Mouse (Mus musculus): ENCODE results near the gene Wnk4. TPM values are rescaled to one million over a fixed set of nuclear protein-coding genes. Genes with fewer than 3 reads are reported as not detected.
"Not testable (repeated sequence)": the region's sequence is repeated elsewhere in the genome, so short reads cannot be mapped to it uniquely, and the experiment has no call there.

Wnk4 gene
- total RNA-seq, 2 experiments from 2014 or later = 4.1 to 4.6 TPM

GRCm38 (mm10) chr11:101314567-101314966, 54.2 kb downstream of the Wnk4 start:
- no peak for DNase-seq (ENCODE audit: low spot score in 2 of 2)

DNA sequence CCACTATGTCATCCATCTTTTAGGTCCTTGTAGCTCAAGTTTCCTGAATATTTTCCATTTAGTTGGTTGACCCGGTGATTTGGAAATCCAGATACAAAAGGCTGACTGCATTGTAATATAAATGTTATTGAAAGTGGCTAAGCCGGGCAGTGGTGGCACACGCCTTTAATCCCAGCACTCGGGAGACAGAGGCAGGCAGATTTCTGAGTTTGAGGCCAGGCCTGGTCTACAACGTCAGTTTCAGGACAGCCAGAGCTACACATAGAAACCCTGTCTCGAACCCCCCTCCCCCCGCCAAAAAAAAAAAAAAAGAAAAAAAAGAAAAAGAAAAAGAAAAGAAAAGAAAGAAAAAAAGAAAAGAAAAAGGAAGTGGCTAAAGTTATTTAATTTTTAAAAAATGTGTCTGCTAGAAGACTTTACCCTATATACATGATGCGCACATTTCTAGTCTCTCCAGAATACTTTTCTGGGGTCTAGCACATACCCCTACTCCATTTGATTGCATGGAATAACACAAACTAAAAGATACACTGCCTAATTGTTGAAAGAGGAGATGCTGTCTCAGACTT, 54.8 kb downstream of the Wnk4 start:
- no peak for DNase-seq (ENCODE audit: low spot score in 2 of 2)

DNA sequence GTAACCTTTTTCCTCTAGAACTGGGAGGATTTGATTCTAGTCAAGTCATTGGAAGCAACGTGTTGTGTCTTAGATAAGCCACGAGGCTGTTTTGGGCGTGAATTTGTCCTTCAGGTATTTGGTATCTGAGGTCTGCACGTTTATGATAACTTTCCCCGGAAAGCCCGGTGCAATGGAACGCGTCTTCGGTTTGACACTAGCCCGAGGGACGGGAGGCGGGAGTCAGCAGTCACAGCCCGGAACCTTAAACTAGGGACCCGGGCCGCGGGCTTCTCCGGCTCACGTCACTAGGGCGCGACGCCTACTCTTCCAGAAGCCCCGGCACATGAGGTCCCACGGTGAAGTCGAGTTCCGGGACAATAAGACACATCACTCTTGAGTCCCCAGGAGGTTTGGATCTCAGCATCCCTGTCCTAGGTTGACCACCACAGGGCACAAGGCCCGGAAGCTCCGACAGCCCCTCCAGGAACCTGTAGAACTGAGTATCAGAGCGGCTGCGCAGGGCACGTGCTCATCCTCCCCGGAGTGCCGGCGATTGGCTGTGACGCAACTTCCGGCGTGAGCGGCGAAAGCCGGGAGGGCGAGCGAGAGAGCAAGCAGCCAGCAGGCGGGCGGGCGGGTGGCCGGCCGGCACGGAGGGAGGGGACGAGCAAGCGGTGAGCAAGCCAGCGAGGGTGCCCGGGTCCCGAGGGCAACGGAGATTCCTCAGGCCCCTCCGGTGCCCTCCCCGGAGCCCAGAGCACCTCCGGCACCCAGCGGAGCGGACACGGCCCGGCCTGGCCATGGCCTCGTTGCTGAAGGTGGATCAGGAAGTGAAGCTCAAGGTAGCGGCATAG, 55.5 kb downstream of the Wnk4 start, which contains the start of gene Psme3:
TSS of gene Psme3 (plus strand) at position 549 of the 836 bp plus-strand sequence.
- DNase-seq (ENCODE audit: low spot score in 2 of 2) = peak; percentile 92 to 94

- peak; percentile 28 to 38 for DNase-seq (ENCODE audit: low spot score in 2 of 2)
These were observed 56.1 kb downstream of the Wnk4 start for GRCm38 (mm10) chr11:101316501-101316917.

DNA sequence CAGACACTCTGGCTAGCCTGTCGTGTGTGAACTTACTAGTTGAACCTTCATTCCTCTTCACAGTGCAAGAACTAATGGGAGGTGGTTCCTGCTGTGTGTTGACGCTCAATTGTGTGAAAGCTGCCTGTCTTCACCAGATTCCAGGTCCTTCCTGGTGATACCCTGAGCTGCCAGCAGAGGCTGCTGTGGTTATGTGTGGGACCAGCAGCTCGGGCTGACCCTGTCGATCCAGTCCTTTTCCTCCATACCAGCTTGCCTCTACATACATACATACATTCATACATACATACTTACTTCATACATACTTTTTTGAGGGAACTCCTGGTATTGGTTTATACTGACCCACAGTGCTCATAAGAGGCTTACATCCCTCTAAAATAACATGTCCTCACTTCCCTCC, 63.2 kb downstream of the Wnk4 start:
- DNase-seq (ENCODE audit: low spot score in 2 of 2) = peak; percentile 50 to 71

GRCm38 (mm10) chr11:101324763-101325162, 64.4 kb downstream of the Wnk4 start, which contains the start of gene Aoc2:
TSS of gene Aoc2 (plus strand) at chr11:101325063.
- no peak for DNase-seq (ENCODE audit: low spot score in 2 of 2)

DNA sequence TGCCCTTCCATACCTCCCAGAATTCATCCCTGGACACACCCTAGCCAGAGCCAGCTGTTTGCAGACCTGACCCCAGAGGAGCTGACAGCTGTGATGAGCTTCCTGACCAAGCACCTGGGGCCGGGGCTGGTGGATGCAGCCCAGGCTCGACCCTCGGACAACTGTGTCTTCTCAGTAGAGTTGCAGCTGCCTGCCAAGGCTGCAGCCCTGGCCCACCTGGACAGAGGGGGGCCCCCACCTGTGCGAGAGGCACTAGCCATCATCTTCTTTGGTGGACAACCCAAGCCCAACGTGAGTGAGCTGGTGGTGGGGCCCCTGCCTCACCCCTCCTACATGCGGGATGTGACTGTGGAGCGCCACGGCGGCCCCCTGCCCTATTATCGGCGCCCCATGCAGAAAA, 64.8 kb downstream of the Wnk4 start:
- not testable (repeated sequence) for DNase-seq (ENCODE audit: low spot score in 2 of 2)

- DNase-seq (ENCODE audit: low spot score in 2 of 2) = no peak
These were observed 65.8 kb downstream of the Wnk4 start for GRCm38 (mm10) chr11:101326147-101326546.

Other genes with a start within 250 kb of the Wnk4 start
- gene Naglu, start 190.6 kb upstream of the Wnk4 start, total RNA-seq (2021) = 10 to 100 TPM; 25.8 to 39.0 TPM
- 1 to 10 TPM; 1.2 to 2.0 TPM for gene Hsd17b1, start 182.2 kb upstream of the Wnk4 start, total RNA-seq (2021)
- 10 to 100 TPM; 84.4 to 94.1 TPM for gene Coasy, start 178.0 kb upstream of the Wnk4 start, total RNA-seq (2021)
- gene Mlx, start 173.3 kb upstream of the Wnk4 start, total RNA-seq (2021) = 10 to 100 TPM; 46.5 to 61.8 TPM
- 1 to 10 TPM; 2.8 to 3.8 TPM for gene Psmc3ip, start 165.1 kb upstream of the Wnk4 start, total RNA-seq (2021)
- 10 to 100 TPM; 50.3 to 57.4 TPM for gene Retreg3, start 140.7 kb upstream of the Wnk4 start, total RNA-seq (2021)
- 10 to 100 TPM; 32.9 to 37.0 TPM for gene Tubg1, start 140.6 kb upstream of the Wnk4 start, total RNA-seq (2021)
- gene Tubg2, start 104.7 kb upstream of the Wnk4 start, total RNA-seq (2021) = 1 to 10 TPM; 5.9 to 6.4 TPM
- 1 to 10 TPM; 6.4 to 7.3 TPM for gene Cntnap1, start 90.0 kb upstream of the Wnk4 start, total RNA-seq (2021)
- gene Plekhh3, start 89.2 kb upstream of the Wnk4 start, total RNA-seq (2021) = 10 to 100 TPM; 24.3 to 25.6 TPM
- under 1 TPM in 1 of 2 experiments, not detected in 1; 0.51 TPM for gene Ccr10, start 85.1 kb upstream of the Wnk4 start, total RNA-seq (2021)
- 10 to 100 TPM; 29.5 to 35.6 TPM for gene Ezh1, start 34.1 kb upstream of the Wnk4 start, total RNA-seq (2021)
- 10 to 100 TPM; 38.3 to 41.4 TPM for gene Ramp2, start 14.5 kb upstream of the Wnk4 start, total RNA-seq (2021)
- 100 to 1,000 TPM in 1 of 2 experiments, 10 to 100 TPM in 1; 89.3 to 113 TPM for gene Vps25, start 6.9 kb upstream of the Wnk4 start, total RNA-seq (2021)
- under 1 TPM; 0.33 to 0.99 TPM for gene Cntd1, start 18.4 kb downstream of the Wnk4 start, total RNA-seq (2021)
- 10 to 100 TPM; 79.9 to 86.3 TPM for gene Coa3, start 18.5 kb downstream of the Wnk4 start, total RNA-seq (2021)
- 100 to 1,000 TPM; 151 to 161 TPM for gene Becn1, start 41.7 kb downstream of the Wnk4 start, total RNA-seq (2021)
- gene Psme3, start 55.6 kb downstream of the Wnk4 start, total RNA-seq (2021) = 100 to 1,000 TPM; 139 to 164 TPM
- gene Aoc2, start 64.5 kb downstream of the Wnk4 start, total RNA-seq (2021) = 1 to 10 TPM; 6.0 to 7.0 TPM
- 100 to 1,000 TPM in 1 of 2 experiments, 10 to 100 TPM in 1; 40.0 to 124 TPM for gene Aoc3, start 70.0 kb downstream of the Wnk4 start, total RNA-seq (2021)
- gene G6pc, start 107.0 kb downstream of the Wnk4 start, total RNA-seq (2021) = 10 to 100 TPM; 13.0 to 27.5 TPM
- gene Aarsd1, start 157.0 kb downstream of the Wnk4 start, total RNA-seq (2021) = 10 to 100 TPM; 29.1 to 38.1 TPM
- gene Gm27029, start 164.2 kb downstream of the Wnk4 start, total RNA-seq (2021) = 1 to 10 TPM; 2.7 to 4.7 TPM
- 10 to 100 TPM; 28.2 TPM for gene Rundc1, start 164.5 kb downstream of the Wnk4 start, total RNA-seq (2021)
- gene Ptges3l, start 164.8 kb downstream of the Wnk4 start, total RNA-seq (2021) = 1 to 10 TPM; 6.1 TPM
- 10 to 100 TPM; 68.8 to 83.9 TPM for gene Rpl27, start 181.7 kb downstream of the Wnk4 start, total RNA-seq (2021)
- gene Ifi35, start 187.8 kb downstream of the Wnk4 start, total RNA-seq (2021) = 10 to 100 TPM; 30.0 to 38.8 TPM
- gene Rnd2, start 204.4 kb downstream of the Wnk4 start, total RNA-seq (2021) = 10 to 100 TPM in 1 of 2 experiments, 1 to 10 TPM in 1; 9.8 to 14.9 TPM
- gene Vat1, start 205.7 kb downstream of the Wnk4 start, total RNA-seq (2021) = 100 to 1,000 TPM; 126 TPM